Mouse (Mus musculus): ENCODE data around the gene Grm4.

GRCm38 (mm10) chr17:27377151-27377550 is 144.1 kb downstream of the Grm4 start:
- TF ChIP-seq POLR2A (IDR thresholded peaks at IDR 0.05; ENCODE audit: insufficient read depth, low read depth, low read length) (no peak), CTCF (IDR thresholded peaks at IDR 0.05; ENCODE audit: insufficient read depth, low read depth, low read length) (no peak)

All from olfactory bulb, adult 2 months (tissue).